Mouse (Mus musculus): ENCODE data around the gene Amer2. TPM values are rescaled to one million over a fixed set of nuclear protein-coding genes. Genes with fewer than 3 reads are reported as not detected.

Gene Amer2
- total RNA-seq, 2 experiments from 2014 or later: 0.08 to 0.42 TPM

DNA sequence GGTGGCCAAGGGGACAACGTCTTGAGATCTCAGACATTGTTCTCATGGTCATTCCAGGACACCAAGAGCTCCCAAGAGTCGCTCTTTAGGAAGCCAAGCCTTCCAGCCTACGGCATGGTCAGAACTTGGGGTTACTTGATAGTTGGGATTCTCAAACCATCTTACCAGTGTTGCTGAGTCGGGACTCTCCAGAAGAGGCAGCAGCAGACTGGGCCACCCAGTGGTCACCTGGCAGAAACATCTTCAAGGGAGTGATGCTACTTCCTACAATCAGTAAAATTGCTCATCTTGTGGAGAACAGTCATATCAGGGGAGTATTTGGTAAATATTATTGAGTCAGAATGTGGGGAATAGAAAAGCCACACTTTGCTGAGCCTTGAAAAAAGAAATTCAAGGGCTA, 62.5 kb downstream of the Amer2 start:
- ATAC-seq (replicated peaks; ENCODE audit: low FRiP score, poor library complexity, severe bottlenecking): no peak

DNA sequence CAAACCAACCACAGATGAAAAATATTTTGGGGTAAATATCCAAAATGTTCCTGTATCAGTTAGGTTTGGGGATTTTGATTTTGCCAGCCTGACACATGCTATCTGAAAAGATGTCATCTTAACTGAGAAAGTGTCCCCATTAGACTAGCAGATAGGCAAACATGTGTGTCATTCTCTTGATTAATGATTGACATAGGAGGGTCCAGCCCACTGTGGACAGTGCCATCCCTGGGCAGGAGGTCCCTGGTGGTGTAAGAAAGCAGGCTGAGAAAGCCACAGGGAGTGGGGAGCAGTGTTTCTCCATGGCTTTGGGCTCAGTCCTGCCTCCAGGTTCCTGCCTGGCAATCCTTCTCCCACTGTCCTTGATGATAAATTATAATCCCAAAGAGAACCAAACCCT, 63.3 kb downstream of the Amer2 start:
- ATAC-seq (replicated peaks; ENCODE audit: low FRiP score, poor library complexity, severe bottlenecking): no peak

Other genes starting within 250 kb of the Amer2 start
- not detected in 2 replicates for gene Atp8a2, start 176.1 kb upstream of the Amer2 start, total RNA-seq (2015; ENCODE audit: low replicate concordance)
- gene Atp8a2, start 176.1 kb upstream of the Amer2 start, total RNA-seq (2017; ENCODE audit: low replicate concordance): 0.13 TPM in 1 of 2 replicates, not detected in the other
- not detected in 2 replicates for gene Nupl1, start 121.8 kb upstream of the Amer2 start, total RNA-seq (2015; ENCODE audit: low replicate concordance)
- gene Nupl1, start 121.8 kb upstream of the Amer2 start, total RNA-seq (2017; ENCODE audit: low replicate concordance): not detected in 2 replicates
- 55.9 and 69.2 TPM in 2 replicates for gene Gm49336, start 121.8 kb upstream of the Amer2 start, total RNA-seq (2015; ENCODE audit: low replicate concordance)
- gene Gm49336, start 121.8 kb upstream of the Amer2 start, total RNA-seq (2017; ENCODE audit: low replicate concordance): 64.8 and 106 TPM in 2 replicates
- gene Mtmr6, start 108.0 kb upstream of the Amer2 start, total RNA-seq (2015; ENCODE audit: low replicate concordance): 6.3 and 24.5 TPM in 2 replicates
- 20.0 and 24.4 TPM in 2 replicates for gene Mtmr6, start 108.0 kb upstream of the Amer2 start, total RNA-seq (2017; ENCODE audit: low replicate concordance)

All from erythroid progenitor cell, adult 5-6 weeks (primary cell).